Mouse (Mus musculus): ENCODE results near the gene Atf4. TPM values are rescaled to one million over a fixed set of nuclear protein-coding genes. Genes with fewer than 3 reads are reported as not detected.

Gene Atf4
- total and polyA plus RNA-seq, 3 experiments: 85.1 to 444 (median 351) TPM

GRCm38 (mm10) chr15:80263610-80264575, 8.9 kb downstream of the Atf4 start, which contains the start of gene Rps19bp1 (continued):
- TF ChIP-seq NRF1 (IDR thresholded peaks at IDR 0.05; ENCODE audit: insufficient read depth, low read depth, low read length, poor library complexity, severe bottlenecking): peak; percentile 62
- no peak for TF ChIP-seq E2F4 (IDR thresholded peaks at IDR 0.05; ENCODE audit: borderline replicate concordance, low read depth, low read length)
- TF ChIP-seq MYB (IDR thresholded peaks at IDR 0.05; ENCODE audit: low read depth, low read length): no peak
- TF ChIP-seq GATA1 (IDR thresholded peaks at IDR 0.05; ENCODE audit: low read depth, low read length): no peak
- peak; percentile 56 for TF ChIP-seq RCOR1 (IDR thresholded peaks at IDR 0.05; ENCODE audit: low read depth, low read length)
- TF ChIP-seq RAD21 (IDR thresholded peaks at IDR 0.05; ENCODE audit: low read depth, low read length): no peak
- peak; percentile 62; the same call in 1 of the 2 replicates for TF ChIP-seq MEF2A (IDR thresholded peaks at IDR 0.05; ENCODE audit: extremely low read depth, insufficient replicate concordance, low read depth, low read length, poor library complexity, severe bottlenecking)
- no peak; a peak in 1 of 4 replicates for TF ChIP-seq EP300 (IDR thresholded peaks at IDR 0.05; ENCODE audit: low read depth in 1 of 2, low read length in 2 of 2)
- TF ChIP-seq ZC3H11A (IDR thresholded peaks at IDR 0.05; ENCODE audit: low read depth, low read length): no peak
- no peak for TF ChIP-seq TAL1 (IDR thresholded peaks at IDR 0.05; ENCODE audit: low read length)
- TF ChIP-seq MAZ (IDR thresholded peaks at IDR 0.05; ENCODE audit: low read depth, low read length): peak; percentile 76; the same call in 1 of the 2 replicates
- TF ChIP-seq MAFK (IDR thresholded peaks at IDR 0.05; ENCODE audit: borderline replicate concordance, low read depth, low read length): no peak
- peak; percentile 97 for TF ChIP-seq MXI1 (IDR thresholded peaks at IDR 0.05; ENCODE audit: low read depth, low read length)

- H3K36me3 ChIP-seq (ENCODE audit: control insufficient read depth in 1 of 2, insufficient read depth in 2 of 2, low read length in 2 of 2): no peaks in the 10 kb centered on the region; a peak in 1 of 4 replicates
- DNase-seq (ENCODE audit: low read depth, low spot score): peak; percentile 83
- TF ChIP-seq RAD21 (IDR thresholded peaks at IDR 0.05; ENCODE audit: low read depth, low read length) (peak; percentile 93), CHD2 (IDR thresholded peaks at IDR 0.05; ENCODE audit: low read length) (no peak), SIN3A (IDR thresholded peaks at IDR 0.05; ENCODE audit: low read length) (peak; percentile 50), BHLHE40 (IDR thresholded peaks at IDR 0.05; ENCODE audit: borderline replicate concordance, low read depth, low read length) (no peak), HCFC1 (IDR thresholded peaks at IDR 0.05; ENCODE audit: low read depth, low read length) (peak; percentile 46; the same call in 1 of the 2 replicates), USF1 (IDR thresholded peaks at IDR 0.05; ENCODE audit: low read depth, low read length) (peak; percentile 77), ELF1 (IDR thresholded peaks at IDR 0.05; ENCODE audit: low read depth, low read length) (0 out of 2 replicates have a peak, but pooled peaks have one; percentile 25), POLR2A (IDR thresholded peaks at IDR 0.05; ENCODE audit: control insufficient read depth in 1 of 2, insufficient read depth in 1 of 2, low read depth in 1 of 2, low read length in 2 of 2, poor library complexity in 1 of 2) (no peak), TAL1 (IDR thresholded peaks at IDR 0.05; ENCODE audit: low read length) (no peak), USF2 (IDR thresholded peaks at IDR 0.05; ENCODE audit: borderline replicate concordance in 1 of 2, insufficient read depth in 1 of 2, low read depth in 1 of 2, low read length in 2 of 2) (no peak), GATA1 (IDR thresholded peaks at IDR 0.05; ENCODE audit: low read depth, low read length) (no peak), ZC3H11A (IDR thresholded peaks at IDR 0.05; ENCODE audit: low read depth, low read length) (peak; percentile 69), ZNF384 (IDR thresholded peaks at IDR 0.05; ENCODE audit: low read depth, low read length) (peak; percentile 20; the same call in 1 of the 2 replicates), MYC (IDR thresholded peaks at IDR 0.05; ENCODE audit: low read depth, low read length) (peak; percentile 88; the same call in 1 of the 2 replicates), GABPA (IDR thresholded peaks at IDR 0.05; ENCODE audit: low read depth, low read length) (no peak), MAX (IDR thresholded peaks at IDR 0.05; ENCODE audit: low read length) (peak; percentile 86), SMC3 (IDR thresholded peaks at IDR 0.05; ENCODE audit: low read depth, low read length) (peak; percentile 84), MAZ (IDR thresholded peaks at IDR 0.05; ENCODE audit: low read depth, low read length) (no peak), CTCF (IDR thresholded peaks at IDR 0.05 in 2 of 3, conservative IDR thresholded peaks at IDR 0.05 in 1 of 3; ENCODE audit: control insufficient read depth in 1 of 3, insufficient read depth in 1 of 3, low read depth in 2 of 3, low read length in 3 of 3, poor library complexity in 1 of 3, severe bottlenecking in 1 of 3) (peak; percentile 90 to 97 (median 94))
- H3K4me1 ChIP-seq (ENCODE audit: control insufficient read depth in 1 of 2, insufficient read depth in 2 of 2, low read length in 2 of 2): no peaks in the 10 kb centered on the region; a peak in 1 of 4 replicates
- H3K27me3 ChIP-seq (ENCODE audit: control insufficient read depth in 1 of 2, insufficient read depth in 2 of 2, low read length in 2 of 2): peaks cover 0 to 1% of the 10 kb centered on the region in 2 experiments; a peak in 1 of 4 replicates
- H3K4me3 ChIP-seq (ENCODE audit: control insufficient read depth in 1 of 2, insufficient read depth in 1 of 2, low read depth in 2 of 2, low read length in 2 of 2): no peak overlapping the region
- peaks cover 14% of the 10 kb centered on the region for H3K79me2 ChIP-seq (ENCODE audit: control insufficient read depth, insufficient read depth, low read length, poor library complexity)
- H3K27ac ChIP-seq (ENCODE audit: control insufficient read depth, low read depth, low read length): no peak overlapping the region
- H3K9ac ChIP-seq (ENCODE audit: control insufficient read depth, low read depth, low read length, poor library complexity, severe bottlenecking): no peak overlapping the region
- no peaks in the 10 kb centered on the region for H3K9me3 ChIP-seq (replicated peaks; ENCODE audit: insufficient read depth, low read length)
These were observed 11.3 kb downstream of the Atf4 start for GRCm38 (mm10) chr15:80266281-80266680.
